Mouse (Mus musculus): ENCODE results near the gene Oxct2b.
"Not testable (repeated sequence)": the region's sequence is repeated elsewhere in the genome, so short reads cannot be mapped to it uniquely, and the experiment has no call there.

The Oxct2b gene

DNA sequence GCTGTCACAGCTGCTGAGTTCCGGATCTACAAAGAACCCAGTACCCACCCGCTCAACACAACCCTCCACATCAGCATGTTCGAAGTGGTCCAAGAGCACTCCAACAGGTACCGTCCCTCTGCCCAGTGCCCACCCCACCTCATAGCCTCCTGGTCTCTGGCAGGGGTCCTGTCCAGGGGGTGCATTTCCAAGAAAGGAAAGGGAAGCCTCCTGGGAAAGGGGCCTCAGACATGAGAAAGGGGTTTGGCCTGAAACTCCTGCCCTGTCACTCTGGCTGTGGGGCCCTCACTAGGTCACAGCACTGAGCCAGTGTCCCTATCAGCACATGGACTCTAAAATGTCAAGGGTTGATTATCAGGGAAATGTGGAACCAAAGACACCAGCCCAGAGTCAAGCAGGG is 1.4 kb upstream of the Oxct2b start:
- not testable (repeated sequence) for DNase-seq

DNA sequence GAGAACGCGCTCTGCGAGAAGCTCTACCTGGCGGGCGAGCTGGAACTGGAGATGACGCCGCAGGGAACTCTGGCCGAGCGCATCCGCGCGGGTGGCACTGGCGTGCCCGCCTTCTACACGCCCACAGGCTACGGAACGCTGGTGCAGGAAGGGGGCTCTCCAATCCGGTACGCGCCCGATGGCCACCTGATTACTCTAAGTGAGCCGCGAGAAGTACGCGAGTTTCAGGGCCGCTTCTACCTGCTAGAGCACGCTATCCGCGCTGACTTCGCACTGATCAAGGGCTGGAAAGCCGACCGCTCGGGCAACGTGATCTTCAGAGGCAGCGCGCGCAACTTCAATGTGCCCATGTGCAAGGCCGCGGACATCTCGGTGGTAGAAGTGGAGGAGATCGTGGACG is 574 bp downstream of the Oxct2b start:
- not testable (repeated sequence) for DNase-seq

DNA sequence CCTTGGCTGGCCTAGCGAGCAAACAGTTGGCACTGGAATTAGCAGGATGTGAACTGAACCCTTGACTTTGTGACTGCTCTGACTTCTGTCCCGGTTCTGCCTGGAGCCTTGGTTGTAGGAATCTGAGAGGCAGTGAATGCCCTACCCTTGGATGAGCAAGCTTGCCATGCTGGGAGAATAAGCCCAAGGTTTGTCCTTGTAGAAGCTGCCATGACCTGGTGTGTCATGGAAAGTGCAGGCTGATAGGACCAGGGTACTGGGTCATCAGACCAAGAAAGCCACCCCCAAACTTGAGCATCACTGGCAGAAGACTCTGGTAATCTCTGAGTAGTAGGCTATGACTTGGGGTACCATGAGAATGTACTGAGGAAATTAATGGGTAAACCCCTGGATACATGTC is 5.2 kb downstream of the Oxct2b start:
- no peak for DNase-seq

DNA sequence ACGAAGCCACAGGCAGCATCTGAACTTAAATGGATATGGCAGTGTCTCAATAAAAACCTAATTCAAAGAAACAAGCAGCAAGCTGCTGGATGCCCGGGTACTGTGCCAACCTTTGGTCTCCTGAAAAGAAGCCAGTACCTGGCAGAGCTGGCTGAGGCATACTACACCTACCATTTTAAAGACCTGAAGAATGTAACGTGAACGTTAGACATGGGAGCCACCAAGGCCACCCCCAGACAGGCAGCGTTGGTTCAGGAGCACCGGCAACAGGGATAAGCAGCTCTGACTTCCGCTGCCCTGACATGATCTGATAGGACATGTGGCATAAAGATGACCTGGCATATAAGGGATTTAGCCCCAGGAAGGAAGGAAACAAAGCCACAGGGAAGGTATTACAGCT is 10.6 kb downstream of the Oxct2b start:
- no peak for DNase-seq

DNA sequence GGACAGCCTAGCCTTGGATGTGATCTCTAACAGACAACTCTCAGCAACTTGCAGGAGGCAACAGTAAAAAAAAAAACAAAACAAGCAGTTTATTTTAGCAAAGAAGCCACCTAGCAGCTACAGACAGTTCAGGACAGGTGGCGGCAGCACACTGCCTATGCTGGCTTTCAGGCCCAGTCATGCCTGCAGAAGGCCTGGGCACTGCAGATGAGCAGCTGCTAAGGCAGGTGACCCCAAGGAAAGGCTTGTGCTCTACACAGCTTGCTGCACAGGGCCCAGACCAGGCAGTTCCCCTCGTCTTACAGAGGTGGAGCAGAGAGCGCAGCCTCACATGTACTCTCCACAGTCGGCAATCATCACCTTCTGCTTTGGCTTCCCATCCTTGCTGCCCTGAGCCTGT is 11.0 kb downstream of the Oxct2b start:
- DNase-seq: no peak

DNA sequence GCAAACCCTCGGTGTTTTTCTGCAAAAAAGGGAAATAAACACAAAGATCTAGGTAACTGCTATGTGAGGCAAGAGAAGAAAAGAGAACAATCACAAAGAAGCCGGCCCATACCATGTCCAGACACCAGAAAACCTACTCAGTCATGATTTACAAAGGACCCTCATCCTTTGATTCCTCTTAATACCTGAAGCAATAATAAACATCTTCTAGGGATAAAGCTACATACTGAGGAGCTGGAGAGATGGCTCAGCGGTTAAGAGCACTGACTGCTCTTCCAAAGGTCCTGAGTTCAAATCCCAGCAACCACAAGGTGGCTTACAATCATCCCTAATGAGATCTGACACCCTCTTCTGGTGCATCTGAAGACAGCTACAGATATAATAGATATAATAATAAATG is 21.5 kb downstream of the Oxct2b start:
- no peak for DNase-seq

DNA sequence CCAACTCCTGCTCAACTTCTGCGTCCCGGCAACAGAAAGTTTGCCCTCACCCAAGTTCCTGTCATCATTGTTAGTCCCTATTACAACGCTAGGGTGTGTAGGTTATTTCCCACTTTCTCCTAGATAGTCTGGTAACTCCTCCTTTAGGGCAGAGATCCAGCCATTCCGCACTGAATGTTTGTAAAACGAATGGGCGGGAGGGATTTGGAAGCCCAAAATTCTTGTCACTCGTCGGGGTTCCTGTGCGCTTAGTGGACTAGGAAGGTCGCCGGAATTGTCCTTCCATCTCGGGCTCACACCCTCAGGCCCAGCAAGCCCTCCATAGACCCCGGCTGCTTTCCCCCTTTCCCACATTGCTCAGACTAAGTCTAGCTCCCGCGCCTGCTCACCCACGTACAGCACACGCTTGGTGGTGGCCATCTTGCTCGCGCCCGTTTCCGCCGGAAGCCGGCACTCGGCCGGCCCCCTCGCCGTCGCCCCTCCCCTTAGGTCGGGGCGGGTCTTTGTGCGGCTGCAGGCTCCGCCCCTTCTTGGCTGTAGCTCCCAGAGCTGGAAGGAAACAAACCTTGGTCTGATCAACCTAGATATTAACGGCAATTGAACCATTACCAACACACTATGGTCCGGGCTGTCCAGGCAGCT is 23.6 kb downstream of the Oxct2b start, which contains the start of gene Ppie:
TSS of gene Ppie (minus strand) at position 439 of the 642 bp plus-strand sequence.
- peak; percentile 87 for DNase-seq

DNA sequence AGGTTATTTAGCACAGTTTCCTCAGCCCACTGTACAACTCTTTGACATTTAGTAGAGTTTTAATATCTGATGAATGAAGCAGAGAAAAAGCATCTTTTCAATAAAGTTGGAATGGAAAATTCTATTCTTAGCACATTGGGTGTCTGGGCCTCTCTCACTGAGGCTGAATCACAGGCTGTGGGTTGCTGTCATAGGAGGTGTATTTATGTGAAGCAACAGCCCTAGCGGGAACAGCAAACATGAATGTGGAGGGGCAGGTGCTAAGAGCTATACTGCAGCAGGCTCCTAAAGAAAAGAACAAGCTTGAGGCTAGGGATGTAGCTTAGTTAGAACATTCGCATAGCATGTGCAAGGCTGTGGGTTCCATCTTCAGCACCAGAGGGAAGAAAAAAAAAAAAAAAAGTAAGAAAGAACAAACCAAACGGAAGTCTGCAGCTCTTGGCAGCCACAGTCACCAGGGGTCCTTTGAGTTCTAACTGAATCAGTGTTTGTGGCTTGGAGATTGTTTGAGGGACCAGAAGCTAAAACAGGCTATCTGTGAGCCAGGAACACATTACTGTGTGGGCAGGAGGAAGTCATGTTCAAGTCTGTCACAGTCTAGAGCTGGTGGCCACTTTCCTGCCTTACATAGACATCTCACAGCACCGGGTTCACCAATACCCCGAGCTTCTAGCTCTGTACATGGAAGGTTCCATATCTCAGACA is 31.5 kb downstream of the Oxct2b start:
- peak; percentile 15 for DNase-seq

DNA sequence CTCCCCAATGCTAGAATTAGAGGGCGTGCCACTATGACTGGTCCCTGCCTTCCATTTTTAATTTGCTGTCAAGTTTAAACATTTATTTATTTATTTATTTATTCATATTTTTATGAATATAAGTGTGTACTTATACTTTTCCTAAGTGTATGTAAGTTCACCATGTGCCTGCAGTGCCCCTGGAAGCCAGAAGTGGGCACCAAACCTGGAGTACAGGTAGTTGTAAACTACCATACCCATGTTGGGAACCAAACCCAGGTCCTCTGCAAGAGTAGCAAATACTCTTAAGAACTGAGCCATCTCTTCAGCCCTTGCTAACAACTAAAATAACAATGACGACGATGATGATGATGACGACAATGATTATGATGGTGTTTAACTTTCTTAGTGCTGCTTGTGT is 35.9 kb downstream of the Oxct2b start:
- peak; percentile 26 for DNase-seq

DNA sequence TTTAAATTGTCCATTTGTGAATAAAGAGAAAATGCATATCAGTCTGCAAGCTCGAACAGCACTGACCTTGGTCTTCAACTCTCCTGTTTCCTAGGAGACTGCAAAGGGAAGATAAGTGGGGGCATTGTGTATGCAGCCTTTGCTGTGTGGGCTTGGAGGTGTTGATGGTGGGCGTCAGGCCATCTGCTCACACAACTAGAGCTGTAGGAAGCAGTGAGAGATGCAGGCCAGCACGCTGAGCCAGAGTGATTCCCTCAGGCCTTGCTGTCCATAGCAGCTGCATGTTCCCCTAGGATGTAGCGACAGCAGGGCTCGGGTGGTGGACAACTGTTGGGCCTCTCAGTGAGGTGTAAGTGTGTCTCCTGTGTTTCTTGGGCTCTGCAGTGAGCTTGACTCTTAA is 36.9 kb downstream of the Oxct2b start:
- DNase-seq: no peak

DNA sequence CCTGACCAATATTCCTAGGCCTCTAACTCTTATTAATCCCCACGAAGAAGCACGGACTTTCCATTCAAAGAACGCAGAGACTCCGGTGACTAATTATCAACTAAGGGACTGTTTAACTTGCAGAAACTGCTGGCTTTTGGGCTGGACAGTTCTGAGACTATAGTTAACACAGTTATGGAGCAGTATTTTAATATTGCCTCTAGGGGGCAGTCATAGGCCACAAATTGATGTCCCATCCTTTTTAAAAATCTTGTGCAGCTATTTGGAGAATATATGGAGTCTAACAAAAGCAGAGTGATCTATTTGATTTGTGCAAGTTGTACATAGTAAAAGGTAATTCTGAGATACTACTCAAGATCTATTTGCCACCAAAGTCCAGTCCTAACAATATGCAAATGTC is 38.9 kb downstream of the Oxct2b start:
- DNase-seq: no peak

DNA sequence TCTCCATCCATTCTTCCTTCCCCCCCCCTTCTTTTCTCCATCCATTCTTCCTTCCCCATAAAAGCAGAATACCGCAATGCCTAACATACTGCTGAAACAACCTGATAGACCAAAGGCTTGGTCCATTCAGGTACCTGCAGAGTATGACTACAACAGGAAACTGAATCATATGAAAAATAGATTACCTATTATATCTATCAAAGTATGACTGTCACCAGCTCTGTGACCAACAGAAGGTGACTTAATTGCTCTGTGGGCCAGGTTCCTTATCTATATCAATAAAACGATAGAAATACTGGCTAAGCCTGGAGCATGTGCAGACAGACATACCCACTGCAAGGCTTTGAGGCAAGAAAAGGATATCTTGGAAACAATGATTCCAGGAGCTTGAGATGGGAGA is 39.4 kb downstream of the Oxct2b start:
- no peak for DNase-seq

DNA sequence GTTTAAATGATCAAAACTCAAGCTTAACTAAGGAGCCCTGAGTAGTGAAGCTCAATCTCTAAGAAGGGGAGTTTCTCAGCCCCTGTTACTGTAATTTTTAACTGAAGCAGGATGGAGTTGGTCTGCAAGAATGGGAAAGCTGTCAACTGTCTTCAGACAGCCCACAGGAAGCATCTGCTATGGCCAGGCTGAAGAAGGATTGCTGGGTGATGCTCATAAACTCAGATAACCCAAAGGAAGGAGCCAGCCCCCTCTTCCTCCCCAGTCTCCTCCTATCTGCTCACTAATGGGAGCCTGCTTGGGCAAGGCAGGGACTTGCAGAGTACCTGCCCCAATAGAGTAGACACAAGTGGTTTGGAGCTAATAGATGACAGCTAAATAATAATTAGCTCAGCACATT is 39.8 kb downstream of the Oxct2b start:
- DNase-seq: no peak

DNA sequence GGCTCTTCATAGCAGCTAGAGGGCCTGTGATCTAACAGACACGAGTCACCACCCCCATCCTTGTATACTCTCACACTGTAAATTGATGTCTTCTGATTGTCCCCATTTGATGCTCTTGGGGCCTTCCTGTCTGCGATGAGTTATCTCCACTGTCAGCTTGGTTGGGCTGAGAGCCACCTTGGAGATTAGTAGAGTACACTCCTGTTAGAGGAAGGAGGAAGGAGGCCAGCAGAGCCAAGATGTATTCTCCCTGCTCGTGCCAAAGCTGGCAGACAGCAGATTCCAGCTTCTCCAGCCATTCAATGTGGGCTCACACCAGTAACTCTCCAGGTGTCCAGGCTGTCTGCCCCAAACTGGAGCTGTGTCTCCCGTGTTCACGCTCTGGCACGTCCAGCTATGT is 44.5 kb downstream of the Oxct2b start:
- DNase-seq: no peak

DNA sequence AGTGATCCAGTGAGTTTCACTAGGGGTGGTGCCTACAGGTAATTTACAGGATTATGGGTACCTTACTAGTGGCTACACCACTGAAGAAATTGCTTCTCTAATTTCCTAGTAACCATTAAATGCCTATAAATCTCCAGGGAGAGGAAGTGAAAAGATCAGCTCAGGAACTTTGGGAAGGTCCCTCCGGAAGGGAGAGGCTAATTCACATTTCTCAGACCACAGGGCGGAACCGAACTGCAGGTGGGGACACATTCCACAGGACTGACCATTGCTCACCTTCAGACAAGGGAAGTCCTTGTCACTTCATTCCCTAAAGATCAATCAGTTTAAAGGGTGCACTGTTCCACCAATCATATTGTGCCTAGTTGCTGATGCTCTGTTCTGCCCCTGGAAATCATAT is 45.2 kb downstream of the Oxct2b start:
- not testable (repeated sequence) for DNase-seq

DNA sequence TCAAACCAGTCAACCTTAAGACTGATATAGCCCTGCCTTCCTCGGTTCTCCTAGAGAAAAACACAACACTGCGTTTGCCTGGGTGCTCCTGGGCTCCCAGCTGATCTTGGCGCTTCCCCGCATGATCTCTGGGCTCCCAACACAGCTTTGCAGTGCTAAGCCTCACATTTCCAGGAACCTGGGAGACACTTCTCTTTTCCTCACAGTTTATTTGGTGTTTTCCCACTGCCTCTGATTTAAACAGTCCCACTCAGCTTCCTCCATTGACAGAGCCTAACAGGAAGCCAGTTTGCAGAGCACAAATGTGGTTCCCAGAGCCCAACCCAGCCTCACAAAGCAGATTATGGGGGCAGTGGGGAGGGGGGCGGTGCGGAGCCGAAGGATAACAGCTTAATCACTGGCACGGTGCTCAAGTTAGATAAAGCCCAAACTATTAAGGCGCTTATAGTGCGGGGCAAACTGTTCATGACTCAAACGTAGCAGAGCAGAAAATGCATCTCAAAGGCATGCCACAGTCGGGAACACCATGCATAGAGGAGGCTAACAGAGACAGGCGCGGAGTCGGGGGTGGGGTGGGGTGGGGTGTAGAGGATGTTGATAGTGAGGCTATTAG is 46.3 kb downstream of the Oxct2b start:
- no peak for DNase-seq

DNA sequence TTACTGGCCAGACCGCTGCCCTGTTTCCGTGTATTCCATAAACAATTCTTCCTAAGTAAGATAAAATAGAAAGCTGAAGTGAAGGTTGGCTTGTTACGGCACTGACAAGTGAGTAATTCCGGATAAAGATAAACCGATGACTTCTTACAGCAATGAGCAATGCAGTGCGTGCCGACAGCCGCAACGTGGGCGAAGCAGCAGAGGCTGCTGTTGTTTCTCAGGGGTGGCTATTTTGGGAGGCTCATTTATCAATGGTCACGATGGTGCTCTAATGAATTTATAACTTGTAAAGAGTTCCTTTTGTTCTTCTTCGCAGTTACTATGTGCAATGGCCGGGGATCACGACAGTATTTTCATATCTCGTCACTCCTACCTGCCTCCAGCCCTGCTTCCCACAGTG is 48.1 kb downstream of the Oxct2b start:
- no peak for DNase-seq

All from thymus, postnatal 4 days (tissue).